Mouse (Mus musculus) bone marrow macrophage, adult 2 months (primary cell): ENCODE data around the gene Anapc2.

Experiments
- CTCF ChIP-seq: IDR thresholded peaks from 2 replicates; pipeline ENCODE4 v1.5.1; 2012; ENCODE audit warnings: low read depth, mild to moderate bottlenecking, low read length, moderate library complexity
- POLR2A ChIP-seq: IDR thresholded peaks from 2 replicates; pipeline ENCODE4 v1.6.1; 2012; ENCODE audit warnings: mild to moderate bottlenecking, low read depth, low read length, borderline replicate concordance

DNA sequence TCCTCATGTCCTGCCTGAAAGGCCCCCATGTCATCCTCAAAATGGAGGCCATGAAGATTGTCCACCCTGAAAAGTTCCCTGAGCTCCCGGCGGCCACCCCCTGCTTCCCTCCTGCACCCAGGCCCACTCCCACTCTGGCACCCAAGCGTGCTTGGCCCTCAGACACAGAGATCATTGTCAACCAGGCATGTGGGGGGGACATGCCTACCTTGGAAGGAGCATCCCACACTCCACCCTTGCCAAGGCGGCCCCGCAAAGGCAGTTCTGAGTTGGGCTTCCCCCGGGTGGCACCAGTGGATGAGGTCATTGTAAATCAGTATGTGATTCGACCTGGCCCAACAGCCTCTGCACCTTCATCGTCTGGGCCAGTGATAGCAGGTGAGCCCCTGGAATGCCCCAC lies 28.9 kb upstream of the Anapc2 start:
- TF ChIP-seq POLR2A (no peak), CTCF (no peak)
